Mouse (Mus musculus) c-Kit-positive CD71-negative TER-119-negative erythroid progenitor cells, embryonic 14.5 days (primary cell): ENCODE measurements around the gene Ccdc51.

ENCODE experiments used
- DNase-seq: peaks from one replicate; pipeline ENCODE4 v3.0.0-alpha.2; 2013; ENCODE audit warnings: low read depth

The Ccdc51 gene

GRCm38 (mm10) chr9:109082124-109082800, at the start of gene Ccdc51, which contains the start of gene Tma7:
Gene Ccdc51, plus strand, starts transcription at chr9:109082493.
Gene Tma7, minus strand, starts transcription at chr9:109082587.
- peak; percentile 79 for DNase-seq

- no peak for DNase-seq
Observed at GRCm38 (mm10) chr9:109038086-109038895, 44.0 kb upstream of the Ccdc51 start, which contains the start of gene Shisa5. Gene Shisa5, plus strand, starts transcription at chr9:109038565.

- DNase-seq, result no peak
Observed at GRCm38 (mm10) chr9:109038901-109039364, 43.4 kb upstream of the Ccdc51 start.

- no peak for DNase-seq
Observed at GRCm38 (mm10) chr9:109039681-109040080, 42.6 kb upstream of the Ccdc51 start.

- no peak for DNase-seq
Observed at GRCm38 (mm10) chr9:109040216-109040615, 42.1 kb upstream of the Ccdc51 start.

GRCm38 (mm10) chr9:109040906-109041305, 41.4 kb upstream of the Ccdc51 start:
- DNase-seq, result no peak

GRCm38 (mm10) chr9:109041351-109041750, 40.9 kb upstream of the Ccdc51 start:
- DNase-seq, result no peak

GRCm38 (mm10) chr9:109046306-109046705, 36.0 kb upstream of the Ccdc51 start:
- DNase-seq, result peak; percentile 59

GRCm38 (mm10) chr9:109049316-109049715, 33.0 kb upstream of the Ccdc51 start:
- DNase-seq, result no peak

GRCm38 (mm10) chr9:109049996-109050673, 32.2 kb upstream of the Ccdc51 start:
- DNase-seq, result no peak

GRCm38 (mm10) chr9:109050674-109050997, 31.7 kb upstream of the Ccdc51 start:
- DNase-seq, result no peak

GRCm38 (mm10) chr9:109051011-109051501, 31.2 kb upstream of the Ccdc51 start:
- no peak for DNase-seq

GRCm38 (mm10) chr9:109051651-109052489, 30.4 kb upstream of the Ccdc51 start:
- DNase-seq, result no peak

GRCm38 (mm10) chr9:109052490-109053260, 29.6 kb upstream of the Ccdc51 start:
- no peak for DNase-seq

GRCm38 (mm10) chr9:109053366-109053765, 28.9 kb upstream of the Ccdc51 start:
- no peak for DNase-seq

- no peak for DNase-seq
Observed at GRCm38 (mm10) chr9:109053851-109054250, 28.4 kb upstream of the Ccdc51 start.

GRCm38 (mm10) chr9:109054712-109055111, 27.6 kb upstream of the Ccdc51 start:
- peak; percentile 73 for DNase-seq

GRCm38 (mm10) chr9:109055271-109056030, 26.8 kb upstream of the Ccdc51 start:
- DNase-seq, result no peak

- no peak for DNase-seq
Observed at GRCm38 (mm10) chr9:109056081-109056690, 26.1 kb upstream of the Ccdc51 start.

GRCm38 (mm10) chr9:109056916-109057315, 25.4 kb upstream of the Ccdc51 start:
- no peak for DNase-seq
